Mouse (Mus musculus): ENCODE measurements at regions not wholly inside any gene's neighbourhood (a gene's known extent, or its start where the extent isn't known, plus 50 kb on each side); places are given as distances from the start of the nearest gene placed in this dataset.

DNA sequence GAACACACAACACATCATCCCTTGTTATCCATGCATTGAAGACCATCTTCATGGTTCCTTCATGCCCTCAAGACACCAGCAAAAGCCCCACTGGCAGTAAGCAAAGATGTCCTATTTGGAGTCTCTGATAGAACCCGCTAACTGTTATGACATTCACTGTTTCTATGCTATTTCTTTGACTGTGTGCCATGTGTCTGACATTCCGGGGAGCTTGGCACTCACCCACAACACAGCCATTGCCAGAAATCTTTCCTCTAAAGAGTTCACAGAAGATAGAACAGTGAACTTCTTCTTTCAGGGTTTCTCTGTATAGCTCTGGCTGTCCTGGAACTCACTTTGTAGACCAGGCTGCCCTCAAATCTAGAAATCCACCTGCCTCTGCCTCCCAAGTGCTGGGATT, 261.2 kb downstream of the Setd4 start:
- 93% methylated on average over 2 of the region's 2 CpGs for WGBS
- Histone ChIP-seq H3K9me3 (ENCODE audit: control insufficient read depth, low read length) (no peaks in the 10 kb centered on the region), H3K27me3 (ENCODE audit: control insufficient read depth, insufficient read depth, low read length) (no peaks in the 10 kb centered on the region), H3K4me1 (ENCODE audit: control insufficient read depth, insufficient read depth, low read length) (no peaks in the 10 kb centered on the region), H3K27ac (replicated peaks; ENCODE audit: low read depth, low read length) (no peak overlapping the region), H3K9ac (ENCODE audit: low read depth, low read length, severe bottlenecking) (no peak overlapping the region), H3K4me3 (replicated peaks; ENCODE audit: low read length) (no peak overlapping the region), H3K4me2 (replicated peaks; ENCODE audit: low read depth, low read length, severe bottlenecking) (no peak overlapping the region), H3K36me3 (ENCODE audit: control insufficient read depth, insufficient read depth, low read length) (no peaks in the 10 kb centered on the region)
- ATAC-seq (ENCODE audit: low FRiP score, low read depth) = no peak
- no peak for TF ChIP-seq POLR2A (IDR thresholded peaks at IDR 0.05; ENCODE audit: borderline replicate concordance, extremely low read depth, insufficient read depth, insufficient read length)
- no peak for DNase-seq (ENCODE audit: low spot score)

DNA sequence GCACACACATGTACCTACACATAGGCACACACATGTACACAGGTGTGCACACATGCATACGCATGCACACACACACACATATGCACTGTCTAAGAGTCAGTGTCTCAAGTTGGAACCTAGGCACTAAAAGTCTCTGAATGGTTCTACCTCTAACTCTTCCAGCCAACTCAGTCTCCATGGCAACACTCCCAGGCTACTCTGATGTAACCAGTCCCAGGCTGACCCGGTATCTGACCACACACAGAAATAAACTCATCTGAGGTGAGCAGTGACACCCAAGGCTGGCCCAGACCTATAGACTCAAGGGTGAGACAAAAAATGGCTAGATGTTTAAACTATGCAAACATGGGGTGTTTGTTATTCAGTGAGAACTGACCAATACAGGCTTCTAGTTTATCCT, 262.1 kb downstream of the Setd4 start:
- no peaks in the 10 kb centered on the region for H3K4me1 ChIP-seq (ENCODE audit: control insufficient read depth, insufficient read depth, low read length)
- DNase-seq (ENCODE audit: low spot score) = no peak
- no peak overlapping the region for H3K4me3 ChIP-seq (replicated peaks; ENCODE audit: low read length)
- WGBS = 83% methylated on average over 2 of the region's 2 CpGs
- ATAC-seq (ENCODE audit: low FRiP score, low read depth) = no peak
- no peak for TF ChIP-seq POLR2A (IDR thresholded peaks at IDR 0.05; ENCODE audit: borderline replicate concordance, extremely low read depth, insufficient read depth, insufficient read length)
- no peak overlapping the region for H3K27ac ChIP-seq (replicated peaks; ENCODE audit: low read depth, low read length)
- H3K27me3 ChIP-seq (ENCODE audit: control insufficient read depth, insufficient read depth, low read length) = no peaks in the 10 kb centered on the region
- no peaks in the 10 kb centered on the region for H3K36me3 ChIP-seq (ENCODE audit: control insufficient read depth, insufficient read depth, low read length)
- no peak overlapping the region for H3K4me2 ChIP-seq (replicated peaks; ENCODE audit: low read depth, low read length, severe bottlenecking)
- H3K9me3 ChIP-seq (ENCODE audit: control insufficient read depth, low read length) = no peaks in the 10 kb centered on the region
- no peak overlapping the region for H3K9ac ChIP-seq (ENCODE audit: low read depth, low read length, severe bottlenecking)

DNA sequence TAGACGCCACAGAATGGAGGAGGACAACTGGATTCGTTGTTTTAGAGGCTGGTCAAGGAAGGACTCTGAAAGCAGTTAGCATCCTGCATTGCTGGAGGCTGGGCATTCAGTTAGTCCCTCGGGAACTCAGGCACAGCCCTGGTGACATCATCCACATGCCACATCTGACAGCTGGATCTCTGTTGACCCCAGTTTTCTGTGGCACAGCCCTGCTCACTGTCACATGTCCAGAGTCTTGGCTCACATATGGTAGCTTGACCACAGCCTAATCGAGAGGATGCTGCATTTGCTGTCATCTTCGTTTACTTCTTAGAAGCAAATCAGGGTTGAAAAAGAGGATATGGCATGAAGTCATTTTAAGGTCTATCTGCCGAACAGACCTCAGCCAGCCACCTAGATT, 265.1 kb downstream of the Setd4 start:
- Histone ChIP-seq H3K36me3 (ENCODE audit: control insufficient read depth, insufficient read depth, low read length) (no peaks in the 10 kb centered on the region), H3K4me2 (replicated peaks; ENCODE audit: low read depth, low read length, severe bottlenecking) (no peak overlapping the region), H3K27me3 (ENCODE audit: control insufficient read depth, insufficient read depth, low read length) (no peaks in the 10 kb centered on the region), H3K4me3 (replicated peaks; ENCODE audit: low read length) (no peak overlapping the region), H3K9ac (ENCODE audit: low read depth, low read length, severe bottlenecking) (no peak overlapping the region), H3K27ac (replicated peaks; ENCODE audit: low read depth, low read length) (no peak overlapping the region), H3K4me1 (ENCODE audit: control insufficient read depth, insufficient read depth, low read length) (no peaks in the 10 kb centered on the region), H3K9me3 (ENCODE audit: control insufficient read depth, low read length) (no peaks in the 10 kb centered on the region)
- ATAC-seq (ENCODE audit: low FRiP score, low read depth) = no peak
- no peak for TF ChIP-seq POLR2A (IDR thresholded peaks at IDR 0.05; ENCODE audit: borderline replicate concordance, extremely low read depth, insufficient read depth, insufficient read length)
- DNase-seq (ENCODE audit: low spot score) = no peak
- WGBS = 74% methylated on average over 6 of the region's 6 CpGs

DNA sequence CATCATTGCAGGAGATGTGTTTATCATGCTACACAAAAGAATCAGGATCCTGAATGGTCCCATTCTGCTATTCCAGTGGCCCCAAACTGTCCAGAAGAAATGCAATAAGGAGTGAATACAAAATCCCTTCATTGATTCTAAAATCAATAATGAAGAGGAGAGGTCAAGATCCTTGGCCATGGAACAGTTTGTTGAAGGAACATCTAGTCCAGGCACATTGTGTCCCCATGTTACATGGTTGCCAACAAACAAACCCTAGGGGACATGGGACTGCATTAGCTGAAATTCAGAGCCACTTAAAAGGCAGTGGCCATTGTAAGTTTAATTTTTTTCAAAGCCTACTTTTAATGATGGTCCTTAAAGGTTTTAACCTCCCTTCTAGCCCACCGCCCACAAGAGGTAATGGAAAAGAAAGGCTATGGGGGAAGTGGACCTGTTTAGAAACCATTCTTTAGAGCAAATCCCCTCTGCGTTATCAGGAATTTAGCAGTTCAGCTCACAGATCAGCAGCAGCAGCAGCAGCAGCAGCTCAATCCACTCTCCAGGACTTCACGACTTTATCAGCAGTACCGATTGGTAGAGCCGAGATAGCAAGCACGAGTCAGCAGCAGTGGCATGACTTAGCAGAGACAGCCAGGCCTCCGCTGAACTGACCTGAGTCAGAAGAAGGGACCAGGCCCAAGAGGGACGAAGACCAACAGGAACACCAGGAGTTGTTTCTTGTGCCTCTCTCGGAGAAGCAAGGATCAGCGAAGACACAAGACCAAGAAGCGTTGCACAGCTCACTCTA, 268.3 kb downstream of the Setd4 start:
- Histone ChIP-seq H3K9me3 (ENCODE audit: control insufficient read depth, low read length) (no peaks in the 10 kb centered on the region), H3K36me3 (ENCODE audit: control insufficient read depth, insufficient read depth, low read length) (no peaks in the 10 kb centered on the region), H3K27ac (replicated peaks; ENCODE audit: low read depth, low read length) (no peak overlapping the region), H3K27me3 (ENCODE audit: control insufficient read depth, insufficient read depth, low read length) (no peaks in the 10 kb centered on the region), H3K4me3 (replicated peaks; ENCODE audit: low read length) (no peak overlapping the region), H3K9ac (ENCODE audit: low read depth, low read length, severe bottlenecking) (no peak overlapping the region), H3K4me1 (ENCODE audit: control insufficient read depth, insufficient read depth, low read length) (no peaks in the 10 kb centered on the region), H3K4me2 (replicated peaks; ENCODE audit: low read depth, low read length, severe bottlenecking) (no peak overlapping the region)
- WGBS = 88% methylated on average over 11 of the region's 11 CpGs
- ATAC-seq (ENCODE audit: low FRiP score, low read depth) (no peak), DNase-seq (ENCODE audit: low spot score) (no peak)
- no peak for TF ChIP-seq POLR2A (IDR thresholded peaks at IDR 0.05; ENCODE audit: borderline replicate concordance, extremely low read depth, insufficient read depth, insufficient read length)

DNA sequence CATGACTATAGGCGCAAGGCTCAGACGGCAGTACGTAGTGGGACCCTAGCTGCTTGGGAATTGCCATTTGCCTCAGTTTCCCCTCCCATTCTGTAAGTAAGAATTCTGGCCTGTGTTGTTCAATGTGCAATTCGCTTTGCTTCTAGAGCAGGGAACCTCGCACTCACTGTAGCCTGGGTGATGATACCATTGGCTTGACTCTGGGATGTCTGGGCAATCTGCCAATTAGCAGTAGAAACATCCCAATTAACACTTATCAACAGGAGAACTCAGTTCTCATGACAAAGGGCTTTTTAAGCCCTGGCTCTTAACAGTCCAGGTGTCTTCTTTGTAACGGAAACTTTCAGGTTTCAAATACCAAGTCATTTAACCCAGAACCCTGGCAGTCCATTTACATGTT, 270.2 kb downstream of the Setd4 start:
- Histone ChIP-seq H3K27ac (replicated peaks; ENCODE audit: low read depth, low read length) (no peak overlapping the region), H3K9me3 (ENCODE audit: control insufficient read depth, low read length) (no peaks in the 10 kb centered on the region), H3K9ac (ENCODE audit: low read depth, low read length, severe bottlenecking) (no peak overlapping the region), H3K27me3 (ENCODE audit: control insufficient read depth, insufficient read depth, low read length) (no peaks in the 10 kb centered on the region), H3K4me2 (replicated peaks; ENCODE audit: low read depth, low read length, severe bottlenecking) (no peak overlapping the region), H3K4me1 (ENCODE audit: control insufficient read depth, insufficient read depth, low read length) (peaks cover 5% of the 10 kb centered on the region), H3K4me3 (replicated peaks; ENCODE audit: low read length) (no peak overlapping the region), H3K36me3 (ENCODE audit: control insufficient read depth, insufficient read depth, low read length) (no peaks in the 10 kb centered on the region)
- ATAC-seq (ENCODE audit: low FRiP score, low read depth) = no peak
- DNase-seq (ENCODE audit: low spot score) = no peak
- TF ChIP-seq POLR2A (IDR thresholded peaks at IDR 0.05; ENCODE audit: borderline replicate concordance, extremely low read depth, insufficient read depth, insufficient read length) = no peak
- WGBS = 77% methylated on average over 6 of the region's 6 CpGs
